Mouse (Mus musculus): ENCODE results near the gene B230118H07Rik. TPM values are rescaled to one million over a fixed set of nuclear protein-coding genes. Genes with fewer than 3 reads are reported as not detected.

The B230118H07Rik gene
- total and polyA plus RNA-seq, 2 experiments from 2014 or later, result 21.4 to 50.7 TPM

- ATAC-seq (ENCODE audit: low FRiP score) (no peak), DNase-seq (ENCODE audit: low spot score) (no peak)
- no peaks in the 10 kb centered on the region for H3K27me3 ChIP-seq (ENCODE audit: insufficient read depth, low read length)
- no peaks in the 10 kb centered on the region for H3K36me3 ChIP-seq (ENCODE audit: insufficient read depth, low read length)
- H3K27ac ChIP-seq (ENCODE audit: low read depth, low read length), result no peak overlapping the region
- H3K4me2 ChIP-seq (ENCODE audit: low read depth, low read length, poor library complexity, severe bottlenecking), result no peak overlapping the region
- 0 out of 2 replicates have a peak, but pooled peaks cover 2% of the 10 kb centered on the region for H3K4me1 ChIP-seq (ENCODE audit: insufficient read depth, low read length)
- no peaks in the 10 kb centered on the region for H3K9me3 ChIP-seq (ENCODE audit: low read length)
- no peak for TF ChIP-seq CTCF (IDR thresholded peaks at IDR 0.05)
- no peak overlapping the region for H3K9ac ChIP-seq (replicated peaks; ENCODE audit: low read length, poor library complexity, severe bottlenecking)
- WGBS, result 89% methylated on average over 1 of the region's 1 CpGs
- no peak overlapping the region for H3K4me3 ChIP-seq (ENCODE audit: low read depth, low read length)
Observed at GRCm38 (mm10) chr2:101519928-101520327, 129.4 kb downstream of the B230118H07Rik start.

Other genes with a start within 250 kb of the B230118H07Rik start
- gene Rag2, start 24.8 kb downstream of the B230118H07Rik start, total RNA-seq (2014; rRNA removed), result not detected in 2 replicates
- gene Rag2, start 24.8 kb downstream of the B230118H07Rik start, polyA plus RNA-seq (2015; fragmentation: Nextera tagmentation; extraction: Ambion mirVana), result 0.09 TPM in 1 of 2 replicates, not detected in the other
- gene Rag1, start within 50 bp of the B230118H07Rik start, total RNA-seq (2014; rRNA removed), result 0.27 and 0.42 TPM in 2 replicates
- 0.04 TPM in 2 replicates for gene Rag1, start within 50 bp of the B230118H07Rik start, polyA plus RNA-seq (2015; fragmentation: Nextera tagmentation; extraction: Ambion mirVana)
- gene Traf6, start 28.9 kb upstream of the B230118H07Rik start, total RNA-seq (2014; rRNA removed), result 16.5 and 19.9 TPM in 2 replicates
- gene Traf6, start 28.9 kb upstream of the B230118H07Rik start, polyA plus RNA-seq (2015; fragmentation: Nextera tagmentation; extraction: Ambion mirVana), result 4.9 and 5.3 TPM in 2 replicates
- 2.7 and 3.7 TPM in 2 replicates for gene Prr5l, start 233.5 kb upstream of the B230118H07Rik start, total RNA-seq (2014; rRNA removed)
- 4.0 and 4.7 TPM in 2 replicates for gene Prr5l, start 233.5 kb upstream of the B230118H07Rik start, polyA plus RNA-seq (2015; fragmentation: Nextera tagmentation; extraction: Ambion mirVana)
- 154 and 257 TPM in 2 replicates for gene Commd9, start 236.7 kb upstream of the B230118H07Rik start, total RNA-seq (2014; rRNA removed)
- gene Commd9, start 236.7 kb upstream of the B230118H07Rik start, polyA plus RNA-seq (2015; fragmentation: Nextera tagmentation; extraction: Ambion mirVana), result 101 and 108 TPM in 2 replicates